Mouse (Mus musculus) left cerebral cortex, postnatal 25 days (tissue): Measurements from ENCODE around the gene Akr1cl. TPM values are rescaled to one million over a fixed set of nuclear protein-coding genes. Genes with fewer than 3 reads are reported as not detected.
"Not testable (repeated sequence)": the region's sequence is repeated elsewhere in the genome, so short reads cannot be mapped to it uniquely, and the experiment has no call there.

Source experiments
- DNase-seq, 2 experiments: peaks; one replicate each; pipeline ENCODE4 v3.0.0; 2022; ENCODE audit warnings: low spot score in 2 of 2, mixed read lengths in 1 of 2
- intact Hi-C: fragments of 180-260 bp; cut with DNase I; formaldehyde crosslinking; loops from one replicate; pipeline ENCODE4 v1.15.1; 2025
- total RNA-seq, 2 experiments: library from RNA; stranded (reverse); gene quantifications; 2 replicates each; pipeline ENCODE4 v1.2.3; 2021

The Akr1cl gene
- not detected for total RNA-seq

- DNase-seq, result no peak
- intact Hi-C loops, result no loop called here
Observed at GRCm38 (mm10) chr1:65032641-65033040, at the start of gene Akr1cl. Gene Akr1cl (minus strand): TSS chr1:65032759.

GRCm38 (mm10) chr1:65082188-65082587, 49.6 kb upstream of the Akr1cl start, which contains the start of gene Crygb:
Gene Crygb (minus strand): TSS chr1:65082288.
- DNase-seq, result no peak
- intact Hi-C loops, result no loop called here

GRCm38 (mm10) chr1:65075607-65076006, 43.0 kb upstream of the Akr1cl start:
- intact Hi-C loops, result loop anchor here (2.0 kb wide), 1 partner anchor 29 kb away; no protein-coding TSS in a partner anchor
- DNase-seq, result no peak

GRCm38 (mm10) chr1:65073589-65073988, 41.0 kb upstream of the Akr1cl start, which contains the start of gene Crygc:
Gene Crygc (minus strand): TSS chr1:65073689.
- no peak for DNase-seq
- intact Hi-C loops, result no loop called here

- DNase-seq, result no peak
- intact Hi-C loops, result no loop called here
Observed at GRCm38 (mm10) chr1:65067842-65068241, 35.3 kb upstream of the Akr1cl start.

- DNase-seq, result no peak
- intact Hi-C loops, result no loop called here
Observed at GRCm38 (mm10) chr1:65064201-65064600, 31.6 kb upstream of the Akr1cl start.

GRCm38 (mm10) chr1:65063352-65063751, 30.8 kb upstream of the Akr1cl start, which contains the start of gene Crygd:
Gene Crygd (minus strand): TSS chr1:65063452.
- intact Hi-C loops, result no loop called here
- DNase-seq, result no peak

- intact Hi-C loops, result no loop called here
- DNase-seq, result no peak
Observed at GRCm38 (mm10) chr1:65052140-65052539, 19.6 kb upstream of the Akr1cl start.

GRCm38 (mm10) chr1:65051696-65052095, 19.1 kb upstream of the Akr1cl start:
- intact Hi-C loops, result no loop called here
- DNase-seq, result no peak

- DNase-seq, intact Hi-C loops: not testable (repeated sequence)
Observed at GRCm38 (mm10) chr1:65050952-65051351, 18.4 kb upstream of the Akr1cl start, which contains the start of gene Cryge. Gene Cryge (minus strand): TSS chr1:65051149.

GRCm38 (mm10) chr1:65048781-65049180, 16.2 kb upstream of the Akr1cl start:
- intact Hi-C loops, result no loop called here
- peak; percentile 35 to 52 for DNase-seq

- intact Hi-C loops, result loop anchor here (2.0 kb wide), 2 partner anchors 28 to 132 kb away; no protein-coding TSS in a partner anchor
- peak; percentile 51 to 54 for DNase-seq
Observed at GRCm38 (mm10) chr1:65046401-65047109, 14.0 kb upstream of the Akr1cl start.

- intact Hi-C loops, result no loop called here
- no peak for DNase-seq
Observed at GRCm38 (mm10) chr1:65043433-65043832, 10.9 kb upstream of the Akr1cl start.

- no peak for DNase-seq
- intact Hi-C loops, result no loop called here
Observed at GRCm38 (mm10) chr1:65041837-65042236, 9.3 kb upstream of the Akr1cl start.

- no peak for DNase-seq
- intact Hi-C loops, result no loop called here
Observed at GRCm38 (mm10) chr1:65040806-65041205, 8.2 kb upstream of the Akr1cl start.

GRCm38 (mm10) chr1:65039679-65040078, 7.1 kb upstream of the Akr1cl start:
- intact Hi-C loops, result no loop called here
- no peak for DNase-seq

GRCm38 (mm10) chr1:65037542-65037941, 5.0 kb upstream of the Akr1cl start:
- no peak for DNase-seq
- intact Hi-C loops, result no loop called here

- intact Hi-C loops, result no loop called here
- no peak for DNase-seq
Observed at GRCm38 (mm10) chr1:65035513-65035912, 3.0 kb upstream of the Akr1cl start.

- DNase-seq, result no peak
- intact Hi-C loops, result no loop called here
Observed at GRCm38 (mm10) chr1:65028206-65028605, 4.4 kb downstream of the Akr1cl start.

- no peak for DNase-seq
Observed at GRCm38 (mm10) chr1:65012726-65013125, 19.8 kb downstream of the Akr1cl start.

GRCm38 (mm10) chr1:65010153-65010552, 22.4 kb downstream of the Akr1cl start:
- intact Hi-C loops, result loop anchor here (1.0 to 10.0 kb wide), 3 partner anchors 293 to 1355 kb away; partner anchors contain the start of gene Mettl21a

More at GRCm38 (mm10) chr1:65012726-65013125, 19.8 kb downstream of the Akr1cl start:
- intact Hi-C loops, result loop anchor here (10.0 kb wide), 1 partner anchor 1358 kb away; no protein-coding TSS in a partner anchor

More at GRCm38 (mm10) chr1:65010153-65010552, 22.4 kb downstream of the Akr1cl start:
- peak; percentile 60 to 71 for DNase-seq
